Mouse (Mus musculus) naive thymus-derived CD4-positive, alpha-beta T cell, adult 5 months (primary cell): ENCODE measurements around the gene Itprip. TPM values are rescaled to one million over a fixed set of nuclear protein-coding genes. Genes with fewer than 3 reads are reported as not detected.

Experiments used
- polyA plus RNA-seq: library from polyadenylated mRNA; unstranded; fragments of 100-300 nt; shearing (Covaris generic); gene quantifications from one replicate; pipeline ENCODE4 v1.2.1, GENCODE M21; 2017

Itprip gene
- 86.7 TPM for polyA plus RNA-seq

DNA sequence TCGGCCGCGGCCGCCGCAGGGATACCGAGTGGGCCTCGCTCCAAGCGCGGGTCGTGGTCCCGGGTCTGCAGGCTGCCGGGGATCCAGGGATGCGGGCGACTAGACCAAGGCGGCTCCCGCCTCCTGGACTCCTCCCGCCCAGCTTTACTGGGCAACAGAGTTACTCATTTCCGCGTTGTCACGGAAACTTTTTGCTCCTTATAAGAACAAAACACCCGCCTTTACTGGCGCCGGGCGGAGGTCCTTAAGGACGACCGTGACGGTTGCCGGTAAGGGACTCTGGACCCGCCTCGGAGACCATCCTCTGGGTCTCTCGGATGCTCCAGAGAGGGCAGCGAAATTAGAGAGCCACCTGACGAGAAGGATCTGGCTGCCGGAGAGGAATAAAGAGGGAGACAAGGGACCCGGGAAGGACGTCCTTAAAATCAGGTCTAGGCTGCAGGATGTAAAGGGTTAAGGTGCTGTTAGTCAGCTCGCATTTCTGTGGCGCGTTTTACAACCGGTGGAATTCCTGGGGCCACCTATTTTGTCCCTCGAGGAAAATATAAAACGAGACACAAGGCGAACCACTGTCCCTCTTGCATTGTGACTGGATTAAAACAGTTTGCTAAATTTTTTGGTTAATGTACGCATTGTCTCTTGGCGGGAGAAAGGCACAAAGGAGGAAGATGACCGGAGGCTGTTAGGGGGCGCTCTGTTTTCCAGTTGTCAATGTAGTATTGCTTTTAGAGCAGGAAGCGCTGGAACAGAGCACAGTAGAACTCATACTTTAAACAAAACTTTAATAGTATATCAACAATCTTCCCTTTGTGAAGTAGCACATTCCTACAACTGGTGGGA, at the start of gene Itprip, which contains the start of gene Cfap43:
TSS of gene Itprip (minus strand) at position 174 of the 840 bp plus-strand sequence.
TSS of gene Cfap43 (minus strand) at position 162 of the 840 bp plus-strand sequence.

DNA sequence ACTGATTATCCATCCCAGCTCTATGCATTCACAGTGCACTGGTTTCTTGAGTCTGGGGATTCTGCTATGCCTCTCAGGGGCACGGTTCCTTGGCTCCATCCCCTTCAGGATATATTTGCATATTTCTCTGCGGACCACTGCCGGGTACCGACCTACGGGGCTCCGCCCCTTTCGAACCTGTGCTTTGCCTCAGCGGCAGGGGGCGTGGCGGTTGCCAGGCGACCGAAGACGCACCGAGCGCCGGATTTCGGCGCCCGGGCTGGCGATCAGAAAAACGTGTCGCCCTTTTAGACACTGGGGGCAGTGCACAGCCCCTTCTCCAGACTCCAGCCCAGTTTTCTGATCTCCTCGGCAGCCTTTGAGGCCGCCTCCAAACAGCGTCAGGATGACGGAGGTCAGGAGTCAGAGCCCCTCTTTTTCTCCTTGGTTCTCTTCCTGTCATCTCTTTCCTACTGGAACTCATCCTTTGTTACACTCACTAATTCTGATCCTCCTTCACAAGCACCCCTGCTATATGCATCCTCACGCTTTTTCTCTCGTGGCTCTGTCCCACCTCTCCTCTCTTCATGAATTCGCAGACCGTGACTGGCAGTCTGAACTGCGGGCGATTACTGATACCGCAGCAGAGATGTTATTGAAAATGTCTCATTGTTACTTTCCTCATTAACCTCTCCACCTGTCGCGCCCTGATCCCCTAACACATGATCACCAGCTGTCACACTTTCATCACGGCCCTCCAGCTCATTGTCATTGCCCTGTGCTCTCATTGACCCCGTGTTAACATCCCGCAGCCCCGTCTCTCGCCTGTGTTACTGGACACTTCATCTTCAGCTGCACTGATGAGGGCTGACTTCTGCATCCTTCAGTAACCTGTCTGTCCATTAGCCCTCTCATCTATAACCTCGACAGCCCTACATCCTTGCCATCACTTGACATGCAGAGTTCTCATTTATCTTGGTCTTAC, 18.6 kb upstream of the Itprip start, which contains the start of gene Cfap58:
TSS of gene Cfap58 (plus strand) at position 233 of the 964 bp plus-strand sequence.

DNA sequence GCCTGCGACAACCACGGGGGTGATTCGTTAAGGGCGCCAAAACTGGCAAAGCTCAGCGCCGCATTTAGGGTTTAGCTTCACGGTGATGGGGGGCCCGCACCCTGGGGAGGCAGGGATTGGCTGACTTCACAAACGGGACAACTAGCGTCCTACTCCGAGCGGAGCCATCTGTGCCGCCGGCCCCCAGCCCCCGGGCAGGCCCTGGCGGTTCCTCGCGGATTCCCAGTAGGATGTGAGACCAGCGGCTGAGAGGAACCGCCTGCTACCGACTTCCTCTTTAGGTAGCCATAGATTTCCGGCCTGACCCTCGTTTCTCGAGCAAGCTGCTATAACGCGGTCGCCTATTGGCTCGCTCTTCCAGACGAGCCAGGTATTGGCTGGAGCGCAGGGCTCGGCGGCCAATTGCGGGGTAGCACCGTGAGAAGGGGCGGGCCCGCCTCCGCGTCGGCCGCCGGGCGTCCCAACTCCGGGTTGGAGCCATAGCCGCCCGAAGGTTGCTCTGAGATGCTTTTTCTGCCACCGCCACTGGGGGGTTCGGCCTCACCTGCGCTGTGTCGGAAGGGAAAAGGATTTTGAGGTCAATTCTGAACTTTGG, 53.6 kb downstream of the Itprip start, which contains the start of gene Gsto2:
TSS of gene Gsto2 (plus strand) at position 182 of the 595 bp plus-strand sequence.

DNA sequence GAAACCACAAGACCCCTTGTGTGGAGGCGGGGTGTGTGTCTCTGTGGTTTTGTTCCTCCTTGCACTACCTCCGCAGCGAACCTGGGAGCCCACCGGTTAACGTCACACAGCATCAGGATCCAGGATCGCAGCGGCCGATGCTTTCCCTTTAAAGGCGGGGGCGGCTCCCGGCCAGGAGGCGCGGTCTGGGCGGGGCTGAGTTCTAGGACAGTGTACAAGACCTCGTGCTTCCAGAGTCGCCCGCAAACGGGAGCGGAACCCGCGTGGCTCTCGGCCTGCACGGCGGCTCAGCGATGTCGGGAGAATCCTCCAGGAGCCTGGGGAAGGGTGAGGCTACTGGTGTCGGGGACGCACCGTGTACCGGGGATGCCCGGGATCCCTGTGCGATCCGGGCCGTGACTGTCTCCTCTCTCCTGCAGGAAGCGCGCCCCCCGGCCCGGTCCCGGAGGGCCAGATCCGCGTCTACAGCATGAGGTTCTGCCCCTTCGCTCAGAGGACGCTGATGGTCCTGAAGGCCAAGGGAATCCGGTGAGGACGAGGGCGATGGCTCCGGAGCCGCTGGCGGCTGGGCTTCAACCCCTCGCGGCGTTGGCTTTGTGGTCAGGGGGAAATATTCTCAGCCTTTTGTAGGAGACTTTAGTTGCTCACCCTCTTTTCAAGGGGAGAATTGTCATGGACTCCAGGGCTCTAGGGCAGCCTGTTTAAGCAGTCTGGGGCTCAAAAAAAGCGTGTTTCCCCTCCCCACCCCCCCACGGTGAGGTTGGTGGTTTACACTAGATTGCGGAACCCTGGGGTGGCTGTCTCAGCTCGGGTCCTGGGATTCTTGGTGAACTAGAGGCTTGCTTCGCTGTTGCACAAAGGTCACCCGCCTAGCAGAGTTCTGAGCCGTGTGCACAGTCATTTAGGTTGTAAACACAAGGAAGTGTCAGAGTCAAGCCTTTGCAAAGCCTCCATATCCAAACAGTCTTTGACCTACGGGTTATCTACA, 64.0 kb downstream of the Itprip start, which contains the start of gene Gsto1:
TSS of gene Gsto1 (plus strand) at position 175 of the 988 bp plus-strand sequence.

Other genes with a start within 250 kb of the Itprip start
- not detected for gene Col17a1, start 227.2 kb downstream of the Itprip start, polyA plus RNA-seq
- 143 TPM for gene Sfr1, start 187.6 kb downstream of the Itprip start, polyA plus RNA-seq
- gene Gsto1, start 64.3 kb downstream of the Itprip start, polyA plus RNA-seq: 18.6 TPM
- gene Gsto2, start 53.8 kb downstream of the Itprip start, polyA plus RNA-seq: not detected
- 0.35 TPM for gene Cfap43, start within 50 bp of the Itprip start, polyA plus RNA-seq
- not detected for gene Cfap58, start 18.4 kb upstream of the Itprip start, polyA plus RNA-seq